Comparison of ENCODE assay signal across 12 mouse cellular contexts in the genomic region with DNA sequence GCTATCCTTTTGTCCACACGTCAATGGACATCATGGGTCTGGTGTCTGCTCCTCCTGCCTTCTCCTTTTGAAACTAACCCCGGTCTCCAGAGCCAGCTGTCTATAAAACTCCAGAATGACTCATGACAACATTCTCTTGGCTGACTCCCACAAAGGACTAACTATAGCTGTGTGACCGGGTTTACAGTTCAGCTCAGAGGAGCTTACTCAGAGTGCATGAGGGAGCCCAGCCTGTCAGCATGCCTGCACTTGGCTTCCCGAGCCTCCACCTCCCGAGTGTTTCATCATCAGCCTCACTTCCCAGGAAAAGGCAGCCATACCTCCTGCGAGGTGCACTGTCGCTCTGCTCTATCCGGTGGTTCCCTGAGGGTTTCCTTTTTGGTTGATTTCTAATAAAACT. TPM values are rescaled to one million over a fixed set of nuclear protein-coding genes. Genes with fewer than 3 reads are reported as not detected.
DNase-seq lines count a peak whose midpoint lies in the region; ATAC-seq and TF ChIP-seq lines count a peak whose summit lies in the region.
"Had no signal": no experiment of that assay in that cellular context is flagged by ENCODE, and none has a peak within 500 bp of the region (broad histone marks: within the 10 kb centered on the region; RNA-seq: fewer than 3 reads in every experiment).

No protein-coding gene starts in this region.

- H3K27ac ChIP-seq in kidney, postnatal 0 days: no peak overlapping the region
- H3K27ac ChIP-seq in kidney, embryonic 15.5 days: no peak overlapping the region
- H3K27ac ChIP-seq in heart, embryonic 14.5 days (replicated peaks in 1 of 2; ENCODE audit: control insufficient read depth in 1 of 2, insufficient read depth in 1 of 2, low read depth in 2 of 2, low read length in 2 of 2): peak overlapping the region in 1 of 2 experiments; percentile 34; a peak in 1 of 4 replicates
- H3K27ac ChIP-seq: liver, embryonic 13.5 days had no signal

- no peak overlapping the region for H3K4me2 ChIP-seq in kidney, postnatal 0 days (ENCODE audit: low read length)
- H3K4me2 ChIP-seq in kidney, embryonic 15.5 days: no peak overlapping the region
- H3K4me2 ChIP-seq in heart, embryonic 14.5 days (ENCODE audit: low read length): 0 out of 2 replicates have a peak overlapping the region, but pooled peaks have one; percentile 2
- H3K4me2 ChIP-seq: liver, embryonic 13.5 days had no signal

- DNase-seq in kidney, postnatal 0 days (ENCODE audit: low spot score): peak; percentile 61
- DNase-seq in 416B (ENCODE audit: low read depth): peak; percentile 57
- peak; percentile 52 for DNase-seq in adrenal gland, adult 8-10 months
- DNase-seq in spleen, postnatal 10 days (ENCODE audit: low spot score in 2 of 2): no peak
- no peak for DNase-seq in embryo, embryonic 9.5 days (ENCODE audit: extremely low spot score)
- no peak for DNase-seq in thymus, postnatal 10 days (ENCODE audit: low spot score in 2 of 2)
- DNase-seq: cerebellum, adult 11-12 months; liver, embryonic 13.5 days; right cerebral cortex, postnatal 4 days had no signal

- H3K27me3 ChIP-seq in kidney, postnatal 0 days (ENCODE audit: insufficient read depth, low read length): no peaks in the 10 kb centered on the region
- H3K27me3 ChIP-seq in kidney, embryonic 15.5 days: no peaks in the 10 kb centered on the region
- no peaks in the 10 kb centered on the region for H3K27me3 ChIP-seq in heart, embryonic 14.5 days (ENCODE audit: control insufficient read depth, insufficient read depth, low read length)
- H3K27me3 ChIP-seq: liver, embryonic 13.5 days had no signal

- ATAC-seq in kidney, postnatal 0 days (replicated peaks; ENCODE audit: low FRiP score, low read depth): no peak
- ATAC-seq in kidney, embryonic 15.5 days (replicated peaks; ENCODE audit: low FRiP score): no peak
- ATAC-seq in heart, embryonic 14.5 days (ENCODE audit: insufficient number of reproducible peaks, insufficient read depth, low FRiP score, low read depth): no peak
- ATAC-seq: intestine, postnatal 0 days had no signal

- 44% methylated on average over 8 of the region's 8 CpGs for WGBS in kidney, postnatal 0 days
- WGBS in kidney, embryonic 15.5 days: 53% methylated on average over 8 of the region's 8 CpGs
- WGBS in heart, embryonic 14.5 days: 42% methylated on average over 8 of the region's 8 CpGs

- H3K9ac ChIP-seq in kidney, postnatal 0 days (ENCODE audit: low read depth, low read length): no peak overlapping the region
- H3K9ac ChIP-seq in kidney, embryonic 15.5 days: no peak overlapping the region
- H3K9ac ChIP-seq in heart, embryonic 14.5 days (ENCODE audit: low read length): no peak overlapping the region
- H3K9ac ChIP-seq: liver, embryonic 13.5 days had no signal

- H3K4me3 ChIP-seq in kidney, postnatal 0 days (replicated peaks; ENCODE audit: low read depth, low read length): no peak overlapping the region
- no peak overlapping the region for H3K4me3 ChIP-seq in kidney, embryonic 15.5 days (replicated peaks)
- H3K4me3 ChIP-seq in heart, embryonic 14.5 days (ENCODE audit: control insufficient read depth in 1 of 2, insufficient read depth in 1 of 2, low read depth in 1 of 2, low read length in 2 of 2): no peak overlapping the region
- H3K4me3 ChIP-seq: liver, embryonic 13.5 days had no signal

- H3K9me3 ChIP-seq in kidney, postnatal 0 days (replicated peaks; ENCODE audit: low read length): no peaks in the 10 kb centered on the region
- no peaks in the 10 kb centered on the region for H3K9me3 ChIP-seq in kidney, embryonic 15.5 days (replicated peaks)
- H3K9me3 ChIP-seq in heart, embryonic 14.5 days (ENCODE audit: control insufficient read depth, low read length): no peaks in the 10 kb centered on the region
- H3K9me3 ChIP-seq: liver, embryonic 13.5 days had no signal

- H3K36me3 ChIP-seq in kidney, postnatal 0 days (ENCODE audit: insufficient read depth, low read length): no peaks in the 10 kb centered on the region
- no peaks in the 10 kb centered on the region for H3K36me3 ChIP-seq in kidney, embryonic 15.5 days
- H3K36me3 ChIP-seq in heart, embryonic 14.5 days (ENCODE audit: control insufficient read depth, insufficient read depth, low read length): no peaks in the 10 kb centered on the region
- H3K36me3 ChIP-seq: liver, embryonic 13.5 days had no signal

- no peak for TF ChIP-seq CTCF in kidney, postnatal 0 days (IDR thresholded peaks at IDR 0.05; ENCODE audit: low read depth)

- peaks cover 8% of the 10 kb centered on the region for H3K4me1 ChIP-seq in kidney, postnatal 0 days (replicated peaks; ENCODE audit: insufficient read depth, low read length)
- peaks cover 13% of the 10 kb centered on the region for H3K4me1 ChIP-seq in kidney, embryonic 15.5 days
- peaks cover 7 to 32% of the 10 kb centered on the region in 2 experiments for H3K4me1 ChIP-seq in heart, embryonic 14.5 days (ENCODE audit: control insufficient read depth in 2 of 2, insufficient read depth in 2 of 2, low read length in 2 of 2)

RNA-seq across cellular contexts. Expression of gene Taf4, which starts 3.4 kb away (rescaled TPM):
- 3.3 and 3.5 TPM in 2 replicates for polyA plus RNA-seq in kidney, postnatal 0 days (2015; fragmentation: Nextera tagmentation; extraction: Ambion mirVana)
- polyA plus RNA-seq in kidney, embryonic 15.5 days (2015; fragmentation: Nextera tagmentation; extraction: Ambion mirVana): 3.5 and 3.9 TPM in 2 replicates
- total RNA-seq in adrenal gland, adult 8-10 months (2022): 10 to 100 TPM; 16.8 to 22.8 (median 19.6) TPM
- polyA plus RNA-seq in heart, embryonic 14.5 days (2014; fragmentation: Nextera tagmentation; extraction: Ambion mirVana): 3.3 and 3.4 TPM in 2 replicates

RNA-seq across cellular contexts. Expression of gene Lsm14b, which starts 45.0 kb away (rescaled TPM):
- 9.3 and 10.4 TPM in 2 replicates for polyA plus RNA-seq in kidney, postnatal 0 days (2015; fragmentation: Nextera tagmentation; extraction: Ambion mirVana)
- polyA plus RNA-seq in kidney, embryonic 15.5 days (2015; fragmentation: Nextera tagmentation; extraction: Ambion mirVana): 9.5 and 10.1 TPM in 2 replicates
- total RNA-seq in adrenal gland, adult 8-10 months (2022): 10 to 100 TPM; 41.8 to 54.8 (median 48.5) TPM
- polyA plus RNA-seq in heart, embryonic 14.5 days (2014; fragmentation: Nextera tagmentation; extraction: Ambion mirVana): 4.8 and 5.3 TPM in 2 replicates

Comparison
In these comparisons a context has a peak if more than half of its experiments do, and no peak if none do; other contexts are left out.
1. DNase-seq: peak in kidney, postnatal 0 days (single experiment), 416B (single experiment) and adrenal gland, adult 8-10 months (single experiment); none in spleen, postnatal 10 days (0 of 2), embryo, embryonic 9.5 days (single experiment) and thymus, postnatal 10 days (0 of 2).